Mouse (Mus musculus): Measurements from ENCODE around the gene Mrtfa. TPM values are rescaled to one million over a fixed set of nuclear protein-coding genes. Genes with fewer than 3 reads are reported as not detected.

Mrtfa gene
- polyA plus RNA-seq, 1 experiment from 2014 or later = 24.9 TPM

GRCm38 (mm10) chr15:80979611-80980010 is 210.9 kb downstream of the Mrtfa start:
- Histone ChIP-seq H3K4me2 (ENCODE audit: low read depth, low read length) (peak overlapping the region; percentile 24; the same call in 1 of the 2 replicates), H3K9me3 (ENCODE audit: control insufficient read depth, low read length) (no peaks in the 10 kb centered on the region), H3K4me3 (ENCODE audit: low read length) (no peak overlapping the region), H3K36me3 (ENCODE audit: control insufficient read depth, insufficient read depth, low read length) (no peaks in the 10 kb centered on the region), H3K9ac (ENCODE audit: low read length) (no peak overlapping the region), H3K4me1 (replicated peaks; ENCODE audit: control insufficient read depth, insufficient read depth, low read length) (peaks cover 20% of the 10 kb centered on the region), H3K27me3 (ENCODE audit: control insufficient read depth, insufficient read depth, low read depth, low read length) (no peaks in the 10 kb centered on the region), H3K27ac (ENCODE audit: low read length) (peak overlapping the region; percentile 74)
- peak; percentile 53; the same call in 1 of the 2 replicates for ATAC-seq (ENCODE audit: low read depth)
- 39% methylated on average over 4 of the region's 4 CpGs for WGBS

GRCm38 (mm10) chr15:80977620-80978334 is 212.8 kb downstream of the Mrtfa start, which contains the start of gene Sgsm3:
Gene Sgsm3 (plus strand): TSS chr15:80977765.
- H3K27me3 ChIP-seq (ENCODE audit: control insufficient read depth, insufficient read depth, low read depth, low read length) = no peaks in the 10 kb centered on the region
- WGBS = under 1% methylated on average over 67 of the region's 67 CpGs
- H3K9ac ChIP-seq (ENCODE audit: low read length) = peak within 1 kb of the TSS; percentile 78
- no peaks in the 10 kb centered on the region for H3K9me3 ChIP-seq (ENCODE audit: control insufficient read depth, low read length)
- ATAC-seq (ENCODE audit: low read depth) = peak; percentile 88
- peak within 1 kb of the TSS; percentile 80 for H3K4me2 ChIP-seq (ENCODE audit: low read depth, low read length)
- H3K36me3 ChIP-seq (ENCODE audit: control insufficient read depth, insufficient read depth, low read length) = no peaks in the 10 kb centered on the region
- H3K4me1 ChIP-seq (replicated peaks; ENCODE audit: control insufficient read depth, insufficient read depth, low read length) = peaks cover 20% of the 10 kb centered on the region
- H3K4me3 ChIP-seq (ENCODE audit: low read length) = peak within 1 kb of the TSS; percentile 74
- no peak within 1 kb of the TSS for H3K27ac ChIP-seq (ENCODE audit: low read length)

GRCm38 (mm10) chr15:80975666-80976065 is 214.9 kb downstream of the Mrtfa start:
- no peak overlapping the region for H3K4me3 ChIP-seq (ENCODE audit: low read length)
- H3K36me3 ChIP-seq (ENCODE audit: control insufficient read depth, insufficient read depth, low read length) = no peaks in the 10 kb centered on the region; the same call in 1 of the 2 replicates
- H3K9me3 ChIP-seq (ENCODE audit: control insufficient read depth, low read length) = no peaks in the 10 kb centered on the region
- no peaks in the 10 kb centered on the region for H3K27me3 ChIP-seq (ENCODE audit: control insufficient read depth, insufficient read depth, low read depth, low read length)
- no peak overlapping the region for H3K4me2 ChIP-seq (ENCODE audit: low read depth, low read length)
- 64% methylated on average over 3 of the region's 3 CpGs for WGBS
- H3K9ac ChIP-seq (ENCODE audit: low read length) = no peak overlapping the region
- no peak for ATAC-seq (ENCODE audit: low read depth)
- peak overlapping the region; percentile 43; the same call in 1 of the 2 replicates for H3K27ac ChIP-seq (ENCODE audit: low read length)
- H3K4me1 ChIP-seq (replicated peaks; ENCODE audit: control insufficient read depth, insufficient read depth, low read length) = peaks cover 20% of the 10 kb centered on the region

GRCm38 (mm10) chr15:80974311-80974710 is 216.2 kb downstream of the Mrtfa start:
- no peaks in the 10 kb centered on the region for H3K9me3 ChIP-seq (ENCODE audit: control insufficient read depth, low read length)
- no peak overlapping the region for H3K4me2 ChIP-seq (ENCODE audit: low read depth, low read length)
- peaks cover 12% of the 10 kb centered on the region for H3K4me1 ChIP-seq (replicated peaks; ENCODE audit: control insufficient read depth, insufficient read depth, low read length)
- peaks cover 4% of the 10 kb centered on the region for H3K36me3 ChIP-seq (ENCODE audit: control insufficient read depth, insufficient read depth, low read length)
- no peak for ATAC-seq (ENCODE audit: low read depth)
- no peak overlapping the region for H3K9ac ChIP-seq (ENCODE audit: low read length)
- no peaks in the 10 kb centered on the region for H3K27me3 ChIP-seq (ENCODE audit: control insufficient read depth, insufficient read depth, low read depth, low read length)
- no peak overlapping the region for H3K27ac ChIP-seq (ENCODE audit: low read length)
- WGBS = 15% methylated on average over 5 of the region's 5 CpGs
- no peak overlapping the region for H3K4me3 ChIP-seq (ENCODE audit: low read length)

GRCm38 (mm10) chr15:80969371-80969770 is 221.2 kb downstream of the Mrtfa start:
- no peak overlapping the region for H3K9ac ChIP-seq (ENCODE audit: low read length)
- no peaks in the 10 kb centered on the region for H3K9me3 ChIP-seq (ENCODE audit: control insufficient read depth, low read length)
- 78% methylated on average over 1 of the region's 1 CpGs for WGBS
- H3K4me1 ChIP-seq (replicated peaks; ENCODE audit: control insufficient read depth, insufficient read depth, low read length) = no peaks in the 10 kb centered on the region
- no peak overlapping the region for H3K27ac ChIP-seq (ENCODE audit: low read length)
- H3K27me3 ChIP-seq (ENCODE audit: control insufficient read depth, insufficient read depth, low read depth, low read length) = no peaks in the 10 kb centered on the region
- peaks cover 43% of the 10 kb centered on the region for H3K36me3 ChIP-seq (ENCODE audit: control insufficient read depth, insufficient read depth, low read length)
- no peak overlapping the region for H3K4me2 ChIP-seq (ENCODE audit: low read depth, low read length)
- no peak overlapping the region for H3K4me3 ChIP-seq (ENCODE audit: low read length)
- ATAC-seq (ENCODE audit: low read depth) = no peak

Other genes with a start within 250 kb of the Mrtfa start
- 133 and 135 TPM in 2 replicates for gene Adsl, start 242.3 kb downstream of the Mrtfa start, polyA plus RNA-seq (2015; fragmentation: Nextera tagmentation; extraction: Ambion mirVana)
- 45.9 and 46.2 TPM in 2 replicates for gene Sgsm3, start 213.0 kb downstream of the Mrtfa start, polyA plus RNA-seq (2015; fragmentation: Nextera tagmentation; extraction: Ambion mirVana)
- 1.2 and 1.6 TPM in 2 replicates for gene Mchr1, start 44.7 kb upstream of the Mrtfa start, polyA plus RNA-seq (2015; fragmentation: Nextera tagmentation; extraction: Ambion mirVana)
- 111 and 118 TPM in 2 replicates for gene Slc25a17, start 170.1 kb upstream of the Mrtfa start, polyA plus RNA-seq (2015; fragmentation: Nextera tagmentation; extraction: Ambion mirVana)
- gene St13, start 209.3 kb upstream of the Mrtfa start, polyA plus RNA-seq (2015; fragmentation: Nextera tagmentation; extraction: Ambion mirVana) = 144 and 154 TPM in 2 replicates
- 11.8 TPM in 2 replicates for gene Xpnpep3, start 209.4 kb upstream of the Mrtfa start, polyA plus RNA-seq (2015; fragmentation: Nextera tagmentation; extraction: Ambion mirVana)
- 1.9 and 2.1 TPM in 2 replicates for gene Dnajb7, start 217.5 kb upstream of the Mrtfa start, polyA plus RNA-seq (2015; fragmentation: Nextera tagmentation; extraction: Ambion mirVana)

All from lung, embryonic 16.5 days (tissue).